Mouse (Mus musculus) embryonic fibroblast, embryonic 13.5 days (primary cell): ENCODE measurements at regions not wholly inside any gene's neighbourhood (a gene's known extent, or its start where the extent isn't known, plus 50 kb on each side); places are given as distances from the start of the nearest gene placed in this dataset.

Experiments used
- CTCF ChIP-seq: IDR thresholded peaks from 2 replicates; pipeline ENCODE4 v1.5.1; 2011; ENCODE audit warnings: mild to moderate bottlenecking, control low read depth, low read length, moderate library complexity, borderline replicate concordance; ENCODE audit not compliant: insufficient read depth
- POLR2A ChIP-seq: IDR thresholded peaks from 2 replicates; pipeline ENCODE4 v1.6.1; 2011; ENCODE audit warnings: low read depth, mild to moderate bottlenecking, control low read depth, low read length, moderate library complexity

DNA sequence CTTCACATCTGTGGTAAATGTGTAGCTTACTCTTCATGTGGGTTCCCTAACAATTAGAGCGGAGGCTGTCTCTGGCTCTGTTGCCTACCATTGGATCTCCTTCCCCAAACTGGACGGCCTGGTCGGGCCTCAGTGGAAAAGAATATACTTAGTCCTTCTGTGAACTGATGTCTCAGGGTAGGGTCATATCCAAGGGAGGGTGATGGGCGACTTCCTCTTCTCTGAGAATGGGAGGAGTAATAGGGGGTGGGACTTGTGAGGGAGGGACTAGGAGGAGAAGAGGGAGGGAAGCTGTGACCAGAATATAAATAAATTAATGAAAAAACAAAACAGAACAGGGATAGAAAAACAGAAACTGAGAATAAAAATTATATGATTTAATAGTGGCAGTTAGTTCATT, 166.5 kb upstream of the Btg1 start:
- no peak for TF ChIP-seq CTCF
- TF ChIP-seq POLR2A, result no peak
